8 mouse cellular contexts compared by ENCODE assay signal in genomic region chr9:78006209-78007001, GRCm38 (mm10). TPM values are rescaled to one million over a fixed set of nuclear protein-coding genes. Genes with fewer than 3 reads are reported as not detected.
A peak's percentile ranks its signal among the peaks of the same experiment; 100 is the strongest.
DNase-seq lines count a peak whose midpoint lies in the region; ATAC-seq and TF ChIP-seq lines count a peak whose summit lies in the region.

No protein-coding gene starts in this region.

- no peak for TF ChIP-seq POLR2A in ES-Bruce4 (IDR thresholded peaks at IDR 0.05; ENCODE audit: insufficient read depth, low read length)

- no peaks in the 10 kb centered on the region for H3K36me3 ChIP-seq in ES-Bruce4 (ENCODE audit: control insufficient read depth, insufficient read depth, low read length, poor library complexity, severe bottlenecking)
- no peaks in the 10 kb centered on the region for H3K36me3 ChIP-seq in forebrain, embryonic 13.5 days (ENCODE audit: poor library complexity, severe bottlenecking)
- H3K36me3 ChIP-seq in liver, embryonic 15.5 days (replicated peaks): no peaks in the 10 kb centered on the region
- H3K36me3 ChIP-seq in neural tube, embryonic 13.5 days: no peaks in the 10 kb centered on the region

- H3K9ac ChIP-seq in ES-Bruce4 (ENCODE audit: low read depth, poor library complexity, severe bottlenecking): no peak overlapping the region
- H3K9ac ChIP-seq in forebrain, embryonic 13.5 days: no peak overlapping the region
- no peak overlapping the region for H3K9ac ChIP-seq in liver, embryonic 15.5 days
- no peak overlapping the region for H3K9ac ChIP-seq in neural tube, embryonic 13.5 days

- DNase-seq in c-Kit-positive CD71-positive TER-119-positive erythroid progenitor cells, embryonic 14.5 days (ENCODE audit: low spot score): peak; percentile 45
- DNase-seq in heart, postnatal 10 days: peak; percentile 93 to 95
- peak; percentile 94 for DNase-seq in kidney, postnatal 4 days
- peak; percentile 96 for DNase-seq in testis, postnatal 10 days (ENCODE audit: low spot score)

- H3K9me3 ChIP-seq in ES-Bruce4 (replicated peaks; ENCODE audit: control insufficient read depth, insufficient read depth, low read length, poor library complexity, severe bottlenecking): no peaks in the 10 kb centered on the region
- H3K9me3 ChIP-seq in forebrain, embryonic 13.5 days (replicated peaks): no peaks in the 10 kb centered on the region
- H3K9me3 ChIP-seq in liver, embryonic 15.5 days (replicated peaks): no peaks in the 10 kb centered on the region
- H3K9me3 ChIP-seq in neural tube, embryonic 13.5 days: no peaks in the 10 kb centered on the region

- H3K27me3 ChIP-seq in ES-Bruce4 (ENCODE audit: control insufficient read depth, insufficient read depth, low read length, poor library complexity, severe bottlenecking): no peaks in the 10 kb centered on the region
- no peaks in the 10 kb centered on the region for H3K27me3 ChIP-seq in forebrain, embryonic 13.5 days
- H3K27me3 ChIP-seq in liver, embryonic 15.5 days: peaks cover 43% of the 10 kb centered on the region
- no peaks in the 10 kb centered on the region for H3K27me3 ChIP-seq in neural tube, embryonic 13.5 days

- H3K4me3 ChIP-seq in ES-Bruce4 (ENCODE audit: low read depth, low read length): peak overlapping the region; percentile 33
- no peak overlapping the region for H3K4me3 ChIP-seq in forebrain, embryonic 13.5 days
- H3K4me3 ChIP-seq in liver, embryonic 15.5 days (replicated peaks): no peak overlapping the region
- no peak overlapping the region for H3K4me3 ChIP-seq in neural tube, embryonic 13.5 days

- no peak for TF ChIP-seq EP300 in ES-Bruce4 (IDR thresholded peaks at IDR 0.05; ENCODE audit: insufficient read depth, low read depth, low read length)

- 58% methylated on average over 19 of the region's 19 CpGs for WGBS in forebrain, embryonic 13.5 days
- WGBS in liver, embryonic 15.5 days (ENCODE audit: insufficient replicate concordance): 41% methylated on average over 19 of the region's 19 CpGs
- 60% methylated on average over 19 of the region's 19 CpGs for WGBS in neural tube, embryonic 13.5 days

- H3K4me2 ChIP-seq in forebrain, embryonic 13.5 days: no peak overlapping the region
- H3K4me2 ChIP-seq in liver, embryonic 15.5 days: no peak overlapping the region
- no peak overlapping the region for H3K4me2 ChIP-seq in neural tube, embryonic 13.5 days

- peak; percentile 88 for ATAC-seq in forebrain, embryonic 13.5 days
- ATAC-seq in liver, embryonic 15.5 days (ENCODE audit: insufficient read depth): peak; percentile 72
- peak; percentile 87 for ATAC-seq in neural tube, embryonic 13.5 days (ENCODE audit: low read depth)

- intact Hi-C loops in heart, postnatal 10 days (cut with DNase I): loop anchor here (1.0 to 2.0 kb wide), 2 partner anchors 96 to 200 kb away; no protein-coding TSS in a partner anchor

- H3K4me1 ChIP-seq in ES-Bruce4 (ENCODE audit: control insufficient read depth, insufficient read depth, low read length): no peaks in the 10 kb centered on the region
- H3K4me1 ChIP-seq in forebrain, embryonic 13.5 days: no peaks in the 10 kb centered on the region
- H3K4me1 ChIP-seq in liver, embryonic 15.5 days (replicated peaks): peaks cover 13% of the 10 kb centered on the region
- H3K4me1 ChIP-seq in neural tube, embryonic 13.5 days (replicated peaks): no peaks in the 10 kb centered on the region; the same call in 1 of the 2 replicates

- TF ChIP-seq CTCF in ES-Bruce4 (IDR thresholded peaks at IDR 0.05; ENCODE audit: low read depth, low read length): peak; percentile 87

- H3K27ac ChIP-seq in ES-Bruce4 (ENCODE audit: insufficient read depth, low read length): no peak overlapping the region
- no peak overlapping the region for H3K27ac ChIP-seq in forebrain, embryonic 13.5 days
- no peak overlapping the region for H3K27ac ChIP-seq in liver, embryonic 15.5 days (replicated peaks)
- H3K27ac ChIP-seq in neural tube, embryonic 13.5 days (replicated peaks): no peak overlapping the region

RNA-seq across cellular contexts. Expression of gene Gcm1, which starts 45.3 kb away (rescaled TPM):
- polyA plus RNA-seq in ES-Bruce4 (2011; ENCODE audit: insufficient read depth, insufficient read length, low read depth, missing spikeins): 1.3 and 1.7 TPM in 2 replicates
- not detected in 2 replicates for polyA plus RNA-seq in forebrain, embryonic 13.5 days (2015; fragmentation: Nextera tagmentation; extraction: Ambion mirVana)
- not detected for total RNA-seq in heart, postnatal 10 days (2021)
- polyA plus RNA-seq in liver, embryonic 15.5 days (2015; fragmentation: Nextera tagmentation; extraction: Ambion mirVana): not detected in 2 replicates
- polyA plus RNA-seq in neural tube, embryonic 13.5 days (2015; fragmentation: Nextera tagmentation; extraction: Ambion mirVana): not detected in 2 replicates

Comparison
In these comparisons a context has a peak if more than half of its experiments do, and no peak if none do; other contexts are left out.
1. DNase-seq: peak in every context shown above with its lines; median percentile 96 in testis, postnatal 10 days; 94 in heart, postnatal 10 days; 94 in kidney, postnatal 4 days; 45 in c-Kit-positive CD71-positive TER-119-positive erythroid progenitor cells, embryonic 14.5 days.